Mouse (Mus musculus) embryonic facial prominence, embryonic 11.5 days (tissue): ENCODE measurements around the gene A530084C06Rik. TPM values are rescaled to one million over a fixed set of nuclear protein-coding genes. Genes with fewer than 3 reads are reported as not detected.

Experiments
- ATAC-seq: fragments of 200-750 bp; cut with Nextera tagmentation; replicated peaks from 2 replicates; pipeline ENCODE4 v1.8.0; 2017; ENCODE audit warnings: low read depth; ENCODE audit not compliant: insufficient number of reproducible peaks, low FRiP score, low TSS enrichment
- DNase-seq: peaks from one replicate; pipeline ENCODE4 v3.0.0-alpha.2; 2015; ENCODE audit warnings: low spot score
- H3K27ac ChIP-seq: fragments of 300-500 bp; sonication (generic); replicated peaks from 2 replicates; pipeline ENCODE4 v1.5.1; 2014; ENCODE audit warnings: mild to moderate bottlenecking, low read depth, low read length, control low read depth
- H3K27me3 ChIP-seq: fragments of 300-500 bp; sonication (generic); 2 replicates; pipeline ENCODE4 v1.6.1; 2014; ENCODE audit warnings: mild to moderate bottlenecking, low read length, moderate library complexity, mixed read lengths; ENCODE audit not compliant: control insufficient read depth, insufficient read depth
- H3K36me3 ChIP-seq: fragments of 300-500 bp; sonication (generic); replicated peaks from 2 replicates; pipeline ENCODE4 v1.6.1; 2014; ENCODE audit warnings: low read depth, mild to moderate bottlenecking, low read length, moderate library complexity, mixed read lengths; ENCODE audit not compliant: control insufficient read depth, insufficient read depth
- H3K4me1 ChIP-seq: fragments of 300-500 bp; sonication (generic); 2 replicates; pipeline ENCODE4 v1.6.1; 2014; ENCODE audit warnings: low read length, mixed read lengths; ENCODE audit not compliant: control insufficient read depth, insufficient read depth
- H3K4me2 ChIP-seq: fragments of 300-500 bp; sonication (generic); 2 replicates; pipeline ENCODE4 v1.6.1; 2014; ENCODE audit warnings: low read depth, mild to moderate bottlenecking, control low read depth, low read length, moderate library complexity
- H3K4me3 ChIP-seq: fragments of 300-500 bp; sonication (generic); 2 replicates; pipeline ENCODE4 v1.5.1; 2014; ENCODE audit warnings: low read depth, low read length, control low read depth
- H3K9ac ChIP-seq: fragments of 300-500 bp; sonication (generic); replicated peaks from 2 replicates; pipeline ENCODE4 v1.6.1; 2014; ENCODE audit warnings: mild to moderate bottlenecking, control low read depth, low read length
- H3K9me3 ChIP-seq: fragments of 300-500 bp; sonication (generic); replicated peaks from 2 replicates; pipeline ENCODE4 v1.6.1; 2016; ENCODE audit warnings: mild to moderate bottlenecking, low read length, inconsistent platforms, mixed read lengths; ENCODE audit not compliant: control insufficient read depth
- WGBS: fragments of 180-500 bp; shearing (Covaris S2); extraction: QIAGEN DNeasy Blood & Tissue Kit; methylation state at CpG from one replicate; pipeline ENCODE4 v1.1.7; 2014; 5-methylcytosine and 5-hydroxymethylcytosine counted together
- polyA plus RNA-seq: library from polyadenylated mRNA; unstranded; fragments of >200 nt; fragmentation: Nextera tagmentation; extraction: Ambion mirVana; gene quantifications from 2 replicates; pipeline ENCODE4 v1.2.1, GENCODE M21; 2014

Gene A530084C06Rik
- not detected in 2 replicates for polyA plus RNA-seq

- no peaks in the 10 kb centered on the region for H3K36me3 ChIP-seq
- H3K4me2 ChIP-seq = peak within 1 kb of the TSS; percentile 98
- H3K27ac ChIP-seq = no peak within 1 kb of the TSS
Observed at GRCm38 (mm10) chr13:31558521-31559418, at the start of gene A530084C06Rik. Gene A530084C06Rik (minus strand): TSS chr13:31559333.

GRCm38 (mm10) chr13:31603964-31604363 is 44.8 kb upstream of the A530084C06Rik start:
- H3K9ac ChIP-seq = no peak overlapping the region
- 55% methylated on average over 6 of the region's 6 CpGs for WGBS
- no peaks in the 10 kb centered on the region for H3K36me3 ChIP-seq
- H3K4me1 ChIP-seq = no peaks in the 10 kb centered on the region
- H3K9me3 ChIP-seq = no peaks in the 10 kb centered on the region
- no peak overlapping the region for H3K4me3 ChIP-seq
- no peaks in the 10 kb centered on the region for H3K27me3 ChIP-seq
- H3K27ac ChIP-seq = no peak overlapping the region
- DNase-seq (no peak), ATAC-seq (no peak)
- H3K4me2 ChIP-seq = no peak overlapping the region

More at GRCm38 (mm10) chr13:31558521-31559418, at the start of gene A530084C06Rik:
- Histone ChIP-seq H3K4me3 (peak within 1 kb of the TSS; percentile 60), H3K9me3 (no peaks in the 10 kb centered on the region), H3K4me1 (no peaks in the 10 kb centered on the region), H3K9ac (peak within 1 kb of the TSS; percentile 39), H3K27me3 (peaks cover 70% of the 10 kb centered on the region)
- WGBS = under 1% methylated on average over 71 of the region's 88 CpGs
- ATAC-seq (peak; percentile 46), DNase-seq (no peak)

- Histone ChIP-seq H3K36me3 (no peaks in the 10 kb centered on the region), H3K4me2 (no peak overlapping the region), H3K27me3 (no peaks in the 10 kb centered on the region), H3K27ac (no peak overlapping the region), H3K9me3 (no peaks in the 10 kb centered on the region), H3K9ac (no peak overlapping the region), H3K4me1 (no peaks in the 10 kb centered on the region), H3K4me3 (no peak overlapping the region)
- no peak for DNase-seq
- no peak for ATAC-seq
- WGBS = 85% methylated on average over 5 of the region's 5 CpGs
Observed at GRCm38 (mm10) chr13:31599576-31599975, 40.4 kb upstream of the A530084C06Rik start.

GRCm38 (mm10) chr13:31587341-31587740 is 28.2 kb upstream of the A530084C06Rik start:
- WGBS = 81% methylated on average over 5 of the region's 5 CpGs
- Histone ChIP-seq H3K27ac (no peak overlapping the region), H3K9me3 (no peaks in the 10 kb centered on the region), H3K4me3 (no peak overlapping the region), H3K9ac (no peak overlapping the region), H3K4me1 (no peaks in the 10 kb centered on the region), H3K27me3 (no peaks in the 10 kb centered on the region), H3K36me3 (no peaks in the 10 kb centered on the region), H3K4me2 (no peak overlapping the region)
- DNase-seq (no peak), ATAC-seq (no peak)

- no peak overlapping the region for H3K4me3 ChIP-seq
- 54% methylated on average over 9 of the region's 9 CpGs for whole genome bisulfite sequencing
- no peak for ATAC-seq
- no peaks in the 10 kb centered on the region for H3K9me3 ChIP-seq
- H3K36me3 ChIP-seq = no peaks in the 10 kb centered on the region
- H3K27me3 ChIP-seq = no peaks in the 10 kb centered on the region
- DNase-seq = no peak
- no peaks in the 10 kb centered on the region for H3K4me1 ChIP-seq
- no peak overlapping the region for H3K27ac ChIP-seq
- H3K9ac ChIP-seq = no peak overlapping the region
- no peak overlapping the region for H3K4me2 ChIP-seq
Observed at GRCm38 (mm10) chr13:31579866-31580265, 20.7 kb upstream of the A530084C06Rik start.

GRCm38 (mm10) chr13:31578389-31578788 is 19.3 kb upstream of the A530084C06Rik start:
- DNase-seq (no peak), ATAC-seq (no peak)
- Histone ChIP-seq H3K27ac (no peak overlapping the region), H3K9me3 (no peaks in the 10 kb centered on the region), H3K4me3 (no peak overlapping the region), H3K27me3 (no peaks in the 10 kb centered on the region), H3K9ac (no peak overlapping the region), H3K4me2 (no peak overlapping the region), H3K36me3 (no peaks in the 10 kb centered on the region), H3K4me1 (no peaks in the 10 kb centered on the region)
- 40% methylated on average over 10 of the region's 10 CpGs for whole genome bisulfite sequencing

- H3K4me2 ChIP-seq = no peak overlapping the region
- H3K4me3 ChIP-seq = no peak overlapping the region
- H3K9ac ChIP-seq = 0 out of 2 replicates have a peak overlapping the region, but pooled peaks have one; percentile 18
- no peaks in the 10 kb centered on the region for H3K9me3 ChIP-seq
- no peak overlapping the region for H3K27ac ChIP-seq
- ATAC-seq (no peak), DNase-seq (no peak)
- no peaks in the 10 kb centered on the region for H3K36me3 ChIP-seq
- H3K27me3 ChIP-seq = no peaks in the 10 kb centered on the region
- WGBS = 18% methylated on average over 6 of the region's 6 CpGs
- no peaks in the 10 kb centered on the region for H3K4me1 ChIP-seq
Observed at GRCm38 (mm10) chr13:31577576-31577975, 18.4 kb upstream of the A530084C06Rik start.

- H3K4me3 ChIP-seq = no peak overlapping the region
- no peaks in the 10 kb centered on the region for H3K4me1 ChIP-seq
- ATAC-seq (no peak), DNase-seq (no peak)
- H3K27me3 ChIP-seq = no peaks in the 10 kb centered on the region
- no peaks in the 10 kb centered on the region for H3K36me3 ChIP-seq
- 38% methylated on average over 4 of the region's 4 CpGs for WGBS
- H3K4me2 ChIP-seq = no peak overlapping the region
- H3K27ac ChIP-seq = no peak overlapping the region
- no peak overlapping the region for H3K9ac ChIP-seq
- H3K9me3 ChIP-seq = no peaks in the 10 kb centered on the region
Observed at GRCm38 (mm10) chr13:31576696-31577095, 17.6 kb upstream of the A530084C06Rik start.
